9 mouse cellular contexts compared by ENCODE assay signal in genomic region chr3:145119002-145119358, GRCm38 (mm10). TPM values are rescaled to one million over a fixed set of nuclear protein-coding genes. Genes with fewer than 3 reads are reported as not detected.
A peak's percentile ranks its signal among the peaks of the same experiment; 100 is the strongest.
DNase-seq lines count a peak whose midpoint lies in the region; ATAC-seq and TF ChIP-seq lines count a peak whose summit lies in the region.
"Had no signal": no experiment of that assay in that cellular context is flagged by ENCODE, and none has a peak within 500 bp of the region (broad histone marks: within the 10 kb centered on the region; RNA-seq: fewer than 3 reads in every experiment).

No protein-coding gene starts in this region.

- no peak for ATAC-seq in erythroblast, adult 5-6 weeks (replicated peaks; ENCODE audit: low FRiP score, poor library complexity, severe bottlenecking)
- peak; percentile 48 for ATAC-seq in liver, embryonic 12.5 days
- no peak for ATAC-seq in stomach, postnatal 0 days (ENCODE audit: low FRiP score, low TSS enrichment)

- H3K27me3 ChIP-seq in erythroblast, embryonic 14.5 days (ENCODE audit: control insufficient read depth), result no peaks in the 10 kb centered on the region
- no peaks in the 10 kb centered on the region for H3K27me3 ChIP-seq in thymus, adult 2 months (ENCODE audit: control insufficient read depth, insufficient read depth, low read length)
- no peaks in the 10 kb centered on the region for H3K27me3 ChIP-seq in liver, embryonic 12.5 days (replicated peaks)
- H3K27me3 ChIP-seq in stomach, postnatal 0 days (ENCODE audit: control insufficient read depth, insufficient read depth, low read length), result no peaks in the 10 kb centered on the region

- H3K27ac ChIP-seq in thymus, adult 2 months (ENCODE audit: control insufficient read depth, insufficient read depth, low read length), result peak overlapping the region; percentile 51; the same call in 1 of the 2 replicates
- peak overlapping the region; percentile 90 for H3K27ac ChIP-seq in liver, embryonic 12.5 days
- H3K27ac ChIP-seq in stomach, postnatal 0 days (replicated peaks), result peak overlapping the region; percentile 98

- no peak for TF ChIP-seq POLR2A in thymus, adult 2 months (IDR thresholded peaks at IDR 0.05; ENCODE audit: control insufficient read depth, extremely low read depth, insufficient read depth, low read length, poor library complexity)

- DNase-seq in thymus, adult 2 months, result no peak
- DNase-seq in thymus, postnatal 0 days (ENCODE audit: low spot score), result no peak
- DNase-seq in stomach, postnatal 0 days (ENCODE audit: low spot score), result no peak
- DNase-seq in natural killer cell, adult 2 months (ENCODE audit: low spot score in 2 of 2), result no peak
- DNase-seq in left cerebral cortex, adult 8-10 months (ENCODE audit: low spot score in 2 of 2), result no peak

- H3K36me3 ChIP-seq in erythroblast, embryonic 14.5 days (ENCODE audit: control insufficient read depth), result no peaks in the 10 kb centered on the region
- no peaks in the 10 kb centered on the region for H3K36me3 ChIP-seq in thymus, adult 2 months (ENCODE audit: control insufficient read depth, insufficient read depth, low read length)
- no peaks in the 10 kb centered on the region for H3K36me3 ChIP-seq in liver, embryonic 12.5 days
- H3K36me3 ChIP-seq in stomach, postnatal 0 days (ENCODE audit: control insufficient read depth, insufficient read depth, low read length), result no peaks in the 10 kb centered on the region

- H3K4me3 ChIP-seq in erythroblast, embryonic 14.5 days (replicated peaks), result peak overlapping the region; percentile 85
- peak overlapping the region; percentile 61 for H3K4me3 ChIP-seq in thymus, adult 2 months (ENCODE audit: control insufficient read depth, insufficient read depth, low read length)
- H3K4me3 ChIP-seq in liver, embryonic 12.5 days, result peak overlapping the region; percentile 80
- H3K4me3 ChIP-seq in stomach, postnatal 0 days (ENCODE audit: low read depth, low read length), result peak overlapping the region; percentile 63

- H3K9ac ChIP-seq in liver, embryonic 12.5 days, result peak overlapping the region; percentile 81
- H3K9ac ChIP-seq in stomach, postnatal 0 days (ENCODE audit: low read length), result peak overlapping the region; percentile 89

- H3K4me1 ChIP-seq in erythroblast, embryonic 14.5 days (ENCODE audit: control insufficient read depth), result peaks cover 29% of the 10 kb centered on the region
- no peaks in the 10 kb centered on the region for H3K4me1 ChIP-seq in thymus, adult 2 months (replicated peaks; ENCODE audit: control insufficient read depth, insufficient read depth, low read length)
- H3K4me1 ChIP-seq in liver, embryonic 12.5 days, result peaks cover 27% of the 10 kb centered on the region
- H3K4me1 ChIP-seq in stomach, postnatal 0 days (replicated peaks; ENCODE audit: control insufficient read depth, insufficient read depth), result no peaks in the 10 kb centered on the region

- peak overlapping the region; percentile 77 for H3K4me2 ChIP-seq in liver, embryonic 12.5 days
- peak overlapping the region; percentile 86 for H3K4me2 ChIP-seq in stomach, postnatal 0 days (replicated peaks; ENCODE audit: low read depth)

- no peaks in the 10 kb centered on the region for H3K9me3 ChIP-seq in erythroblast, embryonic 14.5 days (ENCODE audit: control insufficient read depth, low read length)
- H3K9me3 ChIP-seq in liver, embryonic 12.5 days (replicated peaks), result no peaks in the 10 kb centered on the region
- H3K9me3 ChIP-seq in stomach, postnatal 0 days (ENCODE audit: control insufficient read depth, low read length), result no peaks in the 10 kb centered on the region

- TF ChIP-seq EP300 in stomach, postnatal 0 days (optimal IDR thresholded peaks at IDR 0.05), result no peak

- 6% methylated on average over 14 of the region's 14 CpGs for WGBS in thymus, adult 2 months
- 5% methylated on average over 14 of the region's 14 CpGs for WGBS in liver, embryonic 12.5 days (ENCODE audit: insufficient replicate concordance)
- WGBS in stomach, postnatal 0 days, result 2% methylated on average over 14 of the region's 14 CpGs

- no peak for TF ChIP-seq CTCF in thymus, adult 2 months (IDR thresholded peaks at IDR 0.05; ENCODE audit: borderline replicate concordance, control insufficient read depth, extremely low read depth, insufficient read depth, low read length, poor library complexity)
- TF ChIP-seq CTCF in stomach, postnatal 0 days (IDR thresholded peaks at IDR 0.05; ENCODE audit: low read depth), result no peak

RNA-seq across cellular contexts. Expression of gene Odf2l, which starts 0.6 kb away (rescaled TPM):
- polyA plus RNA-seq in erythroblast, embryonic 14.5 days (2012), result 0.08 and 0.21 TPM in 2 replicates
- total RNA-seq in erythroblast, adult 5-6 weeks (2015; ENCODE audit: low replicate concordance), result 9.0 and 9.2 TPM in 2 replicates
- total RNA-seq in erythroblast, adult 5-6 weeks (2017; ENCODE audit: low replicate concordance), result 12.1 and 16.2 TPM in 2 replicates
- polyA plus RNA-seq in thymus, adult 2 months (2012; rRNA removed), result 4.3 and 4.5 TPM in 2 replicates
- 13.0 and 13.4 TPM in 2 replicates for polyA plus RNA-seq in thymus, postnatal 0 days (2015; fragmentation: Nextera tagmentation; extraction: Ambion mirVana)
- 8.3 and 9.5 TPM in 2 replicates for polyA plus RNA-seq in liver, embryonic 12.5 days (2016; fragmentation: Nextera tagmentation; extraction: Ambion mirVana)
- polyA plus RNA-seq in stomach, postnatal 0 days (2015; fragmentation: Nextera tagmentation; extraction: Ambion mirVana), result 7.1 and 8.8 TPM in 2 replicates
- total RNA-seq in left cerebral cortex, adult 8-10 months (2022), result 10 to 100 TPM; 18.5 to 25.9 (median 21.5) TPM

RNA-seq across cellular contexts. Expression of gene Clca2, which starts 19.7 kb away (rescaled TPM):
- polyA plus RNA-seq in erythroblast, embryonic 14.5 days (2012), result not detected in 2 replicates
- total RNA-seq in erythroblast, adult 5-6 weeks (2015; ENCODE audit: low replicate concordance), result not detected in 2 replicates
- not detected in 2 replicates for total RNA-seq in erythroblast, adult 5-6 weeks (2017; ENCODE audit: low replicate concordance)
- polyA plus RNA-seq in thymus, adult 2 months (2012; rRNA removed), result 0.51 and 2.0 TPM in 2 replicates
- 1.3 and 1.4 TPM in 2 replicates for polyA plus RNA-seq in thymus, postnatal 0 days (2015; fragmentation: Nextera tagmentation; extraction: Ambion mirVana)
- not detected in 2 replicates for polyA plus RNA-seq in liver, embryonic 12.5 days (2016; fragmentation: Nextera tagmentation; extraction: Ambion mirVana)
- 2.9 and 3.0 TPM in 2 replicates for polyA plus RNA-seq in stomach, postnatal 0 days (2015; fragmentation: Nextera tagmentation; extraction: Ambion mirVana)
- total RNA-seq in left cerebral cortex, adult 8-10 months (2022), result not detected
- total RNA-seq: hematopoietic stem cell, adult 5-6 weeks had no signal
